Mouse (Mus musculus) liver, postnatal 0 days (tissue): Measurements from ENCODE around the gene Grm1.

Experiments used
- CTCF ChIP-seq: sonication (generic); IDR thresholded peaks from 2 replicates; pipeline ENCODE4 v1.5.1; 2016; ENCODE audit warnings: antibody characterized with exemption, low read depth
- EP300 ChIP-seq: IDR thresholded peaks from 2 replicates; pipeline ENCODE4 v1.6.1; 2016; ENCODE audit warnings: antibody characterized with exemption, low read depth, mild to moderate bottlenecking

GRCm38 (mm10) chr10:10890221-10890620 is 191.9 kb downstream of the Grm1 start:
- TF ChIP-seq CTCF (no peak), EP300 (no peak)
